Mouse (Mus musculus): Measurements from ENCODE around the gene Cyp2c37. TPM values are rescaled to one million over a fixed set of nuclear protein-coding genes. Genes with fewer than 3 reads are reported as not detected.
"Not testable (repeated sequence)": the region's sequence is repeated elsewhere in the genome, so short reads cannot be mapped to it uniquely, and the experiment has no call there.

Cyp2c37 gene
- not detected in 2 replicates for polyA plus RNA-seq (2015; fragmentation: Nextera tagmentation; extraction: Ambion mirVana)

- DNase-seq (ENCODE audit: low spot score): not testable (repeated sequence)
Measured at GRCm38 (mm10) chr19:39992140-39992539, at the start of gene Cyp2c37. Cyp2c37 (plus strand) TSS chr19:39992424.

- not testable (repeated sequence) for DNase-seq (ENCODE audit: low spot score)
Measured at GRCm38 (mm10) chr19:39960861-39961260, 31.4 kb upstream of the Cyp2c37 start.

GRCm38 (mm10) chr19:39971096-39971495 is 21.1 kb upstream of the Cyp2c37 start:
- DNase-seq (ENCODE audit: low spot score): not testable (repeated sequence)

GRCm38 (mm10) chr19:39989471-39989870 is 2.8 kb upstream of the Cyp2c37 start:
- DNase-seq (ENCODE audit: low spot score): no peak

Other genes with a start within 250 kb of the Cyp2c37 start
- not detected in 2 replicates for gene Cyp2c40, start 179.6 kb upstream of the Cyp2c37 start, polyA plus RNA-seq (2015; fragmentation: Nextera tagmentation; extraction: Ambion mirVana)
- gene Cyp2c69, start 105.6 kb upstream of the Cyp2c37 start, polyA plus RNA-seq (2015; fragmentation: Nextera tagmentation; extraction: Ambion mirVana): not detected in 2 replicates
- gene Cyp2c54, start 81.4 kb downstream of the Cyp2c37 start, polyA plus RNA-seq (2015; fragmentation: Nextera tagmentation; extraction: Ambion mirVana): not detected in 2 replicates
- not detected in 2 replicates for gene Cyp2c50, start 97.3 kb downstream of the Cyp2c37 start, polyA plus RNA-seq (2015; fragmentation: Nextera tagmentation; extraction: Ambion mirVana)
- not detected in 2 replicates for gene Cyp2c70, start 194.9 kb downstream of the Cyp2c37 start, polyA plus RNA-seq (2015; fragmentation: Nextera tagmentation; extraction: Ambion mirVana)